Mouse (Mus musculus): Measurements from ENCODE around the gene Rad23a.
"Not testable (repeated sequence)": the region's sequence is repeated elsewhere in the genome, so short reads cannot be mapped to it uniquely, and the experiment has no call there.

Gene Rad23a

GRCm38 (mm10) chr8:84839875-84840247 lies 604 bp downstream of the Rad23a start:
- no peak for DNase-seq (ENCODE audit: low spot score)

- DNase-seq (ENCODE audit: low spot score) = no peak
Measured at GRCm38 (mm10) chr8:84839411-84839810, 1.1 kb downstream of the Rad23a start.

- DNase-seq (ENCODE audit: low spot score) = no peak
Measured at GRCm38 (mm10) chr8:84838513-84838912, 2.0 kb downstream of the Rad23a start.

GRCm38 (mm10) chr8:84837912-84838470 lies 2.5 kb downstream of the Rad23a start:
- no peak for DNase-seq (ENCODE audit: low spot score)

- DNase-seq (ENCODE audit: low spot score) = peak; percentile 83
Measured at GRCm38 (mm10) chr8:84837149-84837911, 3.1 kb downstream of the Rad23a start.

- DNase-seq (ENCODE audit: low spot score) = no peak
Measured at GRCm38 (mm10) chr8:84834866-84835855, 5.3 kb downstream of the Rad23a start.

- DNase-seq (ENCODE audit: low spot score) = no peak
Measured at GRCm38 (mm10) chr8:84834002-84834865, 6.2 kb downstream of the Rad23a start.

- DNase-seq (ENCODE audit: low spot score) = no peak
Measured at GRCm38 (mm10) chr8:84832759-84833742, 7.4 kb downstream of the Rad23a start.

- DNase-seq (ENCODE audit: low spot score) = peak; percentile 88
Measured at GRCm38 (mm10) chr8:84832034-84832717, 8.3 kb downstream of the Rad23a start.

- DNase-seq (ENCODE audit: low spot score) = no peak
Measured at GRCm38 (mm10) chr8:84831490-84831889, 9.0 kb downstream of the Rad23a start, which contains the start of gene Gadd45gip1. Gene Gadd45gip1, plus strand, starts transcription at chr8:84831522.

- not testable (repeated sequence) for DNase-seq (ENCODE audit: low spot score)
Measured at GRCm38 (mm10) chr8:84826518-84826917, 13.9 kb downstream of the Rad23a start.

- no peak for DNase-seq (ENCODE audit: low spot score)
Measured at GRCm38 (mm10) chr8:84825636-84826035, 14.8 kb downstream of the Rad23a start.

GRCm38 (mm10) chr8:84823653-84824052 lies 16.8 kb downstream of the Rad23a start:
- DNase-seq (ENCODE audit: low spot score) = no peak

GRCm38 (mm10) chr8:84822723-84823122 lies 17.7 kb downstream of the Rad23a start, which contains the start of gene Dand5:
Gene Dand5, minus strand, starts transcription at chr8:84822823.
- DNase-seq (ENCODE audit: low spot score) = no peak

GRCm38 (mm10) chr8:84816117-84816516 lies 24.3 kb downstream of the Rad23a start:
- no peak for DNase-seq (ENCODE audit: low spot score)

GRCm38 (mm10) chr8:84815547-84815946 lies 24.9 kb downstream of the Rad23a start:
- DNase-seq (ENCODE audit: low spot score) = peak; percentile 87

- DNase-seq (ENCODE audit: low spot score) = no peak
Measured at GRCm38 (mm10) chr8:84814555-84815441, 25.7 kb downstream of the Rad23a start.

GRCm38 (mm10) chr8:84814240-84814554 lies 26.3 kb downstream of the Rad23a start:
- DNase-seq (ENCODE audit: low spot score) = no peak

GRCm38 (mm10) chr8:84813830-84814229 lies 26.6 kb downstream of the Rad23a start:
- DNase-seq (ENCODE audit: low spot score) = no peak

Measured in testis, postnatal 14 days (tissue).